Mouse (Mus musculus): ENCODE data around the gene Ubc. TPM values are rescaled to one million over a fixed set of nuclear protein-coding genes. Genes with fewer than 3 reads are reported as not detected.

Gene Ubc
- polyA plus RNA-seq, 1 experiment from 2014 or later: 1,143 TPM

- no peak overlapping the region for H3K4me2 ChIP-seq (ENCODE audit: low read depth)
- 88% methylated on average over 5 of the region's 5 CpGs for WGBS
Observed at GRCm38 (mm10) chr5:125378919-125379318, 11.1 kb downstream of the Ubc start.

GRCm38 (mm10) chr5:125377214-125377613, 12.8 kb downstream of the Ubc start:
- no peak overlapping the region for H3K27ac ChIP-seq (ENCODE audit: low read depth, low read length)

More at GRCm38 (mm10) chr5:125378919-125379318, 11.1 kb downstream of the Ubc start:
- no peaks in the 10 kb centered on the region for H3K4me1 ChIP-seq (ENCODE audit: control insufficient read depth, insufficient read depth, low read length)
- H3K9me3 ChIP-seq (ENCODE audit: control insufficient read depth, low read length): no peaks in the 10 kb centered on the region
- no peak overlapping the region for H3K4me3 ChIP-seq (ENCODE audit: low read depth, low read length)
- ATAC-seq (ENCODE audit: insufficient read depth, low FRiP score, low TSS enrichment) (no peak), DNase-seq (ENCODE audit: low spot score) (no peak)
- H3K36me3 ChIP-seq (ENCODE audit: control insufficient read depth, insufficient read depth, low read length): no peaks in the 10 kb centered on the region
- no peaks in the 10 kb centered on the region for H3K27me3 ChIP-seq (ENCODE audit: control insufficient read depth, insufficient read depth, low read length)
- H3K27ac ChIP-seq (ENCODE audit: low read depth, low read length): no peak overlapping the region
- no peak overlapping the region for H3K9ac ChIP-seq (ENCODE audit: low read length)

GRCm38 (mm10) chr5:125375871-125376270, 14.1 kb downstream of the Ubc start:
- Histone ChIP-seq H3K4me2 (ENCODE audit: low read depth) (no peak overlapping the region), H3K27ac (ENCODE audit: low read depth, low read length) (no peak overlapping the region), H3K4me3 (ENCODE audit: low read depth, low read length) (no peak overlapping the region), H3K4me1 (ENCODE audit: control insufficient read depth, insufficient read depth, low read length) (no peaks in the 10 kb centered on the region), H3K27me3 (ENCODE audit: control insufficient read depth, insufficient read depth, low read length) (no peaks in the 10 kb centered on the region), H3K9me3 (ENCODE audit: control insufficient read depth, low read length) (no peaks in the 10 kb centered on the region), H3K9ac (ENCODE audit: low read length) (no peak overlapping the region), H3K36me3 (ENCODE audit: control insufficient read depth, insufficient read depth, low read length) (no peaks in the 10 kb centered on the region)
- DNase-seq (ENCODE audit: low spot score) (no peak), ATAC-seq (ENCODE audit: insufficient read depth, low FRiP score, low TSS enrichment) (no peak)
- WGBS: 92% methylated on average over 2 of the region's 2 CpGs

More at GRCm38 (mm10) chr5:125377214-125377613, 12.8 kb downstream of the Ubc start:
- no peak for DNase-seq (ENCODE audit: low spot score)
- Histone ChIP-seq H3K9me3 (ENCODE audit: control insufficient read depth, low read length) (no peaks in the 10 kb centered on the region), H3K36me3 (ENCODE audit: control insufficient read depth, insufficient read depth, low read length) (no peaks in the 10 kb centered on the region), H3K9ac (ENCODE audit: low read length) (no peak overlapping the region), H3K4me2 (ENCODE audit: low read depth) (no peak overlapping the region), H3K27me3 (ENCODE audit: control insufficient read depth, insufficient read depth, low read length) (no peaks in the 10 kb centered on the region), H3K4me1 (ENCODE audit: control insufficient read depth, insufficient read depth, low read length) (no peaks in the 10 kb centered on the region), H3K4me3 (ENCODE audit: low read depth, low read length) (no peak overlapping the region)
- no peak for ATAC-seq (ENCODE audit: insufficient read depth, low FRiP score, low TSS enrichment)
- 74% methylated on average over 7 of the region's 7 CpGs for WGBS

GRCm38 (mm10) chr5:125372027-125372426, 18.0 kb downstream of the Ubc start:
- Histone ChIP-seq H3K9me3 (ENCODE audit: control insufficient read depth, low read length) (no peaks in the 10 kb centered on the region), H3K27me3 (ENCODE audit: control insufficient read depth, insufficient read depth, low read length) (no peaks in the 10 kb centered on the region), H3K4me2 (ENCODE audit: low read depth) (no peak overlapping the region), H3K27ac (ENCODE audit: low read depth, low read length) (no peak overlapping the region), H3K36me3 (ENCODE audit: control insufficient read depth, insufficient read depth, low read length) (no peaks in the 10 kb centered on the region), H3K4me1 (ENCODE audit: control insufficient read depth, insufficient read depth, low read length) (no peaks in the 10 kb centered on the region), H3K4me3 (ENCODE audit: low read depth, low read length) (no peak overlapping the region), H3K9ac (ENCODE audit: low read length) (no peak overlapping the region)
- ATAC-seq (ENCODE audit: insufficient read depth, low FRiP score, low TSS enrichment): no peak
- DNase-seq (ENCODE audit: low spot score): no peak
- 89% methylated on average over 4 of the region's 4 CpGs for WGBS

- WGBS: 62% methylated on average over 7 of the region's 7 CpGs
- Histone ChIP-seq H3K36me3 (ENCODE audit: control insufficient read depth, insufficient read depth, low read length) (no peaks in the 10 kb centered on the region), H3K27ac (ENCODE audit: low read depth, low read length) (no peak overlapping the region), H3K9ac (ENCODE audit: low read length) (no peak overlapping the region), H3K4me3 (ENCODE audit: low read depth, low read length) (no peak overlapping the region), H3K27me3 (ENCODE audit: control insufficient read depth, insufficient read depth, low read length) (no peaks in the 10 kb centered on the region), H3K4me1 (ENCODE audit: control insufficient read depth, insufficient read depth, low read length) (no peaks in the 10 kb centered on the region), H3K9me3 (ENCODE audit: control insufficient read depth, low read length) (no peaks in the 10 kb centered on the region), H3K4me2 (ENCODE audit: low read depth) (no peak overlapping the region)
- ATAC-seq (ENCODE audit: insufficient read depth, low FRiP score, low TSS enrichment) (no peak), DNase-seq (ENCODE audit: low spot score) (no peak)
Observed at GRCm38 (mm10) chr5:125370950-125371693, 18.9 kb downstream of the Ubc start.

- H3K27ac ChIP-seq (ENCODE audit: low read depth, low read length): no peak overlapping the region
- ATAC-seq (ENCODE audit: insufficient read depth, low FRiP score, low TSS enrichment): no peak
Observed at GRCm38 (mm10) chr5:125368568-125368967, 21.4 kb downstream of the Ubc start.

GRCm38 (mm10) chr5:125368156-125368555, 21.8 kb downstream of the Ubc start:
- WGBS: 65% methylated on average over 5 of the region's 5 CpGs
- DNase-seq (ENCODE audit: low spot score) (no peak), ATAC-seq (ENCODE audit: insufficient read depth, low FRiP score, low TSS enrichment) (no peak)
- Histone ChIP-seq H3K27ac (ENCODE audit: low read depth, low read length) (no peak overlapping the region), H3K9ac (ENCODE audit: low read length) (no peak overlapping the region), H3K27me3 (ENCODE audit: control insufficient read depth, insufficient read depth, low read length) (no peaks in the 10 kb centered on the region), H3K9me3 (ENCODE audit: control insufficient read depth, low read length) (no peaks in the 10 kb centered on the region), H3K36me3 (ENCODE audit: control insufficient read depth, insufficient read depth, low read length) (no peaks in the 10 kb centered on the region), H3K4me3 (ENCODE audit: low read depth, low read length) (no peak overlapping the region), H3K4me2 (ENCODE audit: low read depth) (no peak overlapping the region), H3K4me1 (ENCODE audit: control insufficient read depth, insufficient read depth, low read length) (no peaks in the 10 kb centered on the region)

More at GRCm38 (mm10) chr5:125368568-125368967, 21.4 kb downstream of the Ubc start:
- no peaks in the 10 kb centered on the region for H3K9me3 ChIP-seq (ENCODE audit: control insufficient read depth, low read length)
- no peaks in the 10 kb centered on the region for H3K4me1 ChIP-seq (ENCODE audit: control insufficient read depth, insufficient read depth, low read length)
- no peaks in the 10 kb centered on the region for H3K36me3 ChIP-seq (ENCODE audit: control insufficient read depth, insufficient read depth, low read length)
- no peak overlapping the region for H3K4me3 ChIP-seq (ENCODE audit: low read depth, low read length)
- DNase-seq (ENCODE audit: low spot score): peak; percentile 55
- whole genome bisulfite sequencing: 1% methylated on average over 4 of the region's 4 CpGs
- no peak overlapping the region for H3K4me2 ChIP-seq (ENCODE audit: low read depth)
- H3K27me3 ChIP-seq (ENCODE audit: control insufficient read depth, insufficient read depth, low read length): no peaks in the 10 kb centered on the region
- no peak overlapping the region for H3K9ac ChIP-seq (ENCODE audit: low read length)

- H3K4me1 ChIP-seq (ENCODE audit: control insufficient read depth, insufficient read depth, low read length): no peaks in the 10 kb centered on the region
- ATAC-seq (ENCODE audit: insufficient read depth, low FRiP score, low TSS enrichment): no peak
Observed at GRCm38 (mm10) chr5:125364851-125365429, 25.1 kb downstream of the Ubc start.

GRCm38 (mm10) chr5:125363894-125364293, 26.1 kb downstream of the Ubc start:
- no peaks in the 10 kb centered on the region for H3K36me3 ChIP-seq (ENCODE audit: control insufficient read depth, insufficient read depth, low read length)
- H3K4me1 ChIP-seq (ENCODE audit: control insufficient read depth, insufficient read depth, low read length): no peaks in the 10 kb centered on the region
- H3K27me3 ChIP-seq (ENCODE audit: control insufficient read depth, insufficient read depth, low read length): no peaks in the 10 kb centered on the region
- 90% methylated on average over 7 of the region's 7 CpGs for WGBS
- no peak overlapping the region for H3K9ac ChIP-seq (ENCODE audit: low read length)
- H3K4me2 ChIP-seq (ENCODE audit: low read depth): no peak overlapping the region
- H3K27ac ChIP-seq (ENCODE audit: low read depth, low read length): no peak overlapping the region
- DNase-seq (ENCODE audit: low spot score): no peak
- no peak overlapping the region for H3K4me3 ChIP-seq (ENCODE audit: low read depth, low read length)
- no peak for ATAC-seq (ENCODE audit: insufficient read depth, low FRiP score, low TSS enrichment)
- no peaks in the 10 kb centered on the region for H3K9me3 ChIP-seq (ENCODE audit: control insufficient read depth, low read length)

More at GRCm38 (mm10) chr5:125364851-125365429, 25.1 kb downstream of the Ubc start:
- WGBS: 82% methylated on average over 4 of the region's 4 CpGs
- H3K9ac ChIP-seq (ENCODE audit: low read length): no peak overlapping the region
- H3K4me2 ChIP-seq (ENCODE audit: low read depth): no peak overlapping the region
- H3K9me3 ChIP-seq (ENCODE audit: control insufficient read depth, low read length): no peaks in the 10 kb centered on the region
- no peaks in the 10 kb centered on the region for H3K27me3 ChIP-seq (ENCODE audit: control insufficient read depth, insufficient read depth, low read length)
- DNase-seq (ENCODE audit: low spot score): no peak
- H3K4me3 ChIP-seq (ENCODE audit: low read depth, low read length): no peak overlapping the region
- H3K36me3 ChIP-seq (ENCODE audit: control insufficient read depth, insufficient read depth, low read length): no peaks in the 10 kb centered on the region
- H3K27ac ChIP-seq (ENCODE audit: low read depth, low read length): no peak overlapping the region
